ENCODE assay signal across 26 mouse cellular contexts in the genomic region with DNA sequence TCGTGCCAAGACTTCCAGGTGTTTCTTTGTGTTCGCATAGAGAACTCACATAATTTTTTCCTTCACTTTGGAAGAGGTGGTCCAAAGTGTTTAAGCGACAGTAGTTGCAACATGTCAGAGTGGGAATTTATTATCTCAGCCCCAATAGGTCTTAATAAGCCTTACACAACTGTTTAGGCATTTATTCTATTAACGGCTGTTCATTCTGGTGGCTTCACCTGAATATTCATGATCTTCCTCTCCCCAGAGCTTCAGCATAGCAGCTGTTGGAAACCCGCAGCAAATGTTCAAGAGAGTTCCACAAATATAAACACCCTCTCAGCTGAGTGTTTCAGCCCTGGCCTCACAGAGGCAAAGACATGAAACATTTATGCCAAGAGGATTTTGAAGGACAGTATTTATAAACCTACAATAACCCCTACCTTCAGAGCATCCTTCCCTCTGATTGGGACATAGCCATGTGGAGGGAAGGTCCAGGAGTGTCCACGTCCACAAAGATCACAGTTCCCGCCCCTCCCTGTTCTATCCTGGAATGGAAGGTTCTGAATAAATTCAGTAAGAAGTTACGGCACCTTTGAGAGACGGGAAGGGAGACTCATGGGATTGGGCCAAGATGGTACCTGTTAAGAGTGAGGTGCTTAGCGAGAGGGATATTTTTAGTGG.
DNase-seq lines count a peak whose midpoint lies in the region; ATAC-seq and TF ChIP-seq lines count a peak whose summit lies in the region.
"Had no signal": no experiment of that assay in that cellular context is flagged by ENCODE, and none has a peak within 500 bp of the region (broad histone marks: within the 10 kb centered on the region; RNA-seq: fewer than 3 reads in every experiment).

No protein-coding gene starts in this region.

- H3K9ac ChIP-seq in hindbrain, embryonic 14.5 days: no peak overlapping the region
- no peak overlapping the region for H3K9ac ChIP-seq in midbrain, embryonic 15.5 days
- H3K9ac ChIP-seq: heart, embryonic 15.5 days; kidney, embryonic 15.5 days; liver, embryonic 12.5 days; lung, embryonic 15.5 days had no signal

- no peak for TF ChIP-seq POLR2A in brain, embryonic 14.5 days (IDR thresholded peaks at IDR 0.05; ENCODE audit: borderline replicate concordance, extremely low read depth, insufficient read depth, insufficient read length, poor library complexity, severe bottlenecking)

- H3K36me3 ChIP-seq in hindbrain, embryonic 14.5 days (replicated peaks; ENCODE audit: control insufficient read depth, insufficient read depth): no peaks in the 10 kb centered on the region
- no peaks in the 10 kb centered on the region for H3K36me3 ChIP-seq in midbrain, embryonic 15.5 days (replicated peaks)
- H3K36me3 ChIP-seq: heart, embryonic 15.5 days; kidney, embryonic 15.5 days; liver, embryonic 12.5 days; lung, embryonic 15.5 days had no signal

- WGBS in hindbrain, embryonic 14.5 days: 55% methylated on average over 10 of the region's 10 CpGs
- 61% methylated on average over 10 of the region's 10 CpGs for WGBS in midbrain, embryonic 15.5 days

- no peaks in the 10 kb centered on the region for H3K27me3 ChIP-seq in hindbrain, embryonic 14.5 days (ENCODE audit: control insufficient read depth, insufficient read depth, low read length)
- H3K27me3 ChIP-seq in midbrain, embryonic 15.5 days (replicated peaks): no peaks in the 10 kb centered on the region
- H3K27me3 ChIP-seq: heart, embryonic 15.5 days; kidney, embryonic 15.5 days; liver, embryonic 12.5 days; lung, embryonic 15.5 days had no signal

- no peak overlapping the region for H3K4me3 ChIP-seq in hindbrain, embryonic 14.5 days (replicated peaks; ENCODE audit: low read length)
- H3K4me3 ChIP-seq in midbrain, embryonic 15.5 days: no peak overlapping the region
- H3K4me3 ChIP-seq: gastrocnemius, adult 2 months; heart, adult 2 months; heart, embryonic 15.5 days; kidney, embryonic 15.5 days; left cerebral cortex, adult 2 months; liver, embryonic 12.5 days; lung, embryonic 15.5 days had no signal

- peak; percentile 64; the same call in 1 of the 2 replicates for ATAC-seq in hindbrain, embryonic 14.5 days (ENCODE audit: low FRiP score)
- peak; percentile 39 for ATAC-seq in midbrain, embryonic 15.5 days (replicated peaks)
- no peak for ATAC-seq in activated CD4-positive, CD25-positive, alpha-beta regulatory T cell, adult 4 months
- ATAC-seq: intestine, postnatal 0 days; liver, embryonic 12.5 days had no signal

- no peak overlapping the region for H3K27ac ChIP-seq in hindbrain, embryonic 14.5 days
- no peak overlapping the region for H3K27ac ChIP-seq in midbrain, embryonic 15.5 days
- H3K27ac ChIP-seq: gastrocnemius, adult 2 months; heart, adult 2 months; heart, embryonic 15.5 days; kidney, embryonic 15.5 days; left cerebral cortex, adult 2 months; liver, embryonic 12.5 days; lung, embryonic 15.5 days; macrophage had no signal

- DNase-seq in brain, adult 2 months (ENCODE audit: low read depth, low spot score): peak; percentile 19
- DNase-seq in brain, embryonic 14.5 days (ENCODE audit: low read depth): peak; percentile 89
- peak; percentile 44 for DNase-seq in hindbrain, embryonic 14.5 days (ENCODE audit: low spot score)
- no peak for DNase-seq in left cerebral cortex, postnatal 4 days
- DNase-seq in gastrocnemius, adult 18-20 months (ENCODE audit: low spot score): no peak
- no peak for DNase-seq in ovary, adult 18-20 months (ENCODE audit: low spot score)
- DNase-seq: adrenal gland, adult 8-10 months; cerebellum, adult 11-12 months; cerebellum, postnatal 25 days; embryo, embryonic 11 days; gastrocnemius, adult 2 months; heart, adult 2 months; kidney, postnatal 4 days; layer of hippocampus, adult 9-11 months; retina, postnatal 1 day; right cerebral cortex, postnatal 4 days; thymus, adult 2 months had no signal

- intact Hi-C loops in left cerebral cortex, postnatal 4 days (cut with DNase I): no loop called here

- H3K4me2 ChIP-seq in hindbrain, embryonic 14.5 days (replicated peaks): no peak overlapping the region
- no peak overlapping the region for H3K4me2 ChIP-seq in midbrain, embryonic 15.5 days
- H3K4me2 ChIP-seq: heart, embryonic 15.5 days; kidney, embryonic 15.5 days; liver, embryonic 12.5 days; lung, embryonic 15.5 days had no signal

- H3K4me1 ChIP-seq in hindbrain, embryonic 14.5 days (replicated peaks; ENCODE audit: control insufficient read depth, insufficient read depth, low read length): peaks cover 9% of the 10 kb centered on the region; the same call in 1 of the 2 replicates
- H3K4me1 ChIP-seq in midbrain, embryonic 15.5 days: no peaks in the 10 kb centered on the region
- H3K4me1 ChIP-seq: liver, embryonic 12.5 days; lung, embryonic 15.5 days had no signal

- no peak for TF ChIP-seq CTCF in brain, embryonic 14.5 days (IDR thresholded peaks at IDR 0.05; ENCODE audit: borderline replicate concordance, extremely low read depth, insufficient read depth, insufficient read length)

- H3K9me3 ChIP-seq in hindbrain, embryonic 14.5 days (ENCODE audit: control insufficient read depth, low read length): no peaks in the 10 kb centered on the region
- H3K9me3 ChIP-seq in midbrain, embryonic 15.5 days: no peaks in the 10 kb centered on the region
- H3K9me3 ChIP-seq: heart, embryonic 15.5 days; kidney, embryonic 15.5 days; liver, embryonic 12.5 days; lung, embryonic 15.5 days had no signal

Comparison
In these comparisons a context has a peak if more than half of its experiments do, and no peak if none do; other contexts are left out.
1. DNase-seq: peak in brain, adult 2 months (single experiment), brain, embryonic 14.5 days (single experiment) and hindbrain, embryonic 14.5 days (single experiment); none in left cerebral cortex, postnatal 4 days (single experiment), gastrocnemius, adult 18-20 months (single experiment) and ovary, adult 18-20 months (single experiment).